Mouse (Mus musculus) myocyte (in vitro differentiated cells): Measurements from ENCODE around the gene Adamts15. TPM values are rescaled to one million over a fixed set of nuclear protein-coding genes. Genes with fewer than 3 reads are reported as not detected.

Experiments
- H3K27me3 ChIP-seq: one replicate; pipeline ENCODE4 v1.6.1; 2011; ENCODE audit not compliant: control insufficient read depth, insufficient read depth, insufficient read length
- H3K36me3 ChIP-seq: one replicate; pipeline ENCODE4 v1.6.1; 2011; ENCODE audit not compliant: control insufficient read depth, insufficient read depth
- H3K4me2 ChIP-seq: one replicate; pipeline ENCODE4 v1.6.1; 2011; ENCODE audit warnings: low read depth, control low read depth
- H3K4me3 ChIP-seq: one replicate; pipeline ENCODE4 v1.5.1; 2011; ENCODE audit warnings: mild to moderate bottlenecking, control low read depth, moderate library complexity
- H3K79me2 ChIP-seq: one replicate; pipeline ENCODE4 v1.6.1; 2011; ENCODE audit not compliant: control insufficient read depth, insufficient read depth
- H3ac ChIP-seq: one replicate; pipeline ENCODE4 v1.6.1; 2011; ENCODE audit not compliant: control insufficient read depth, insufficient read length
- CEBPB ChIP-seq: IDR thresholded peaks from 2 replicates; pipeline ENCODE4 v1.6.1; 2011; ENCODE audit warnings: mild to moderate bottlenecking, moderate library complexity; ENCODE audit not compliant: poor library complexity, insufficient read depth, severe bottlenecking
- E2F4 ChIP-seq: IDR thresholded peaks from one replicate; pipeline ENCODE4 v1.6.1; 2011; ENCODE audit warnings: mild to moderate bottlenecking, control low read depth, moderate library complexity; ENCODE audit not compliant: insufficient read depth
- MAX ChIP-seq: IDR thresholded peaks from one replicate; pipeline ENCODE4 v1.6.1; 2011; ENCODE audit warnings: low read depth, mild to moderate bottlenecking, control low read depth
- MYOD1 ChIP-seq, 3 experiments: IDR thresholded peaks; one replicate each; pipeline ENCODE4 v1.6.1; 2011; ENCODE audit warnings: control low read depth in 2 of 3, low read depth in 2 of 3, mild to moderate bottlenecking in 2 of 3, moderate library complexity in 1 of 3; ENCODE audit not compliant: insufficient read length in 2 of 3, control insufficient read depth in 1 of 3
- MYOG ChIP-seq, 3 experiments: IDR thresholded peaks; one replicate each; pipeline ENCODE4 v1.6.1; 2011; ENCODE audit warnings: control low read depth in 2 of 3, low read depth in 2 of 3, mild to moderate bottlenecking in 2 of 3; ENCODE audit not compliant: insufficient read length in 2 of 3, control insufficient read depth in 1 of 3, insufficient read depth in 1 of 3
- POLR2A ChIP-seq: IDR thresholded peaks from one replicate; pipeline ENCODE4 v1.6.1; 2011; ENCODE audit warnings: low read depth, mild to moderate bottlenecking, control low read depth, moderate library complexity; ENCODE audit not compliant: insufficient read length
- POLR2AphosphoS2 ChIP-seq: IDR thresholded peaks from one replicate; pipeline ENCODE4 v1.6.1; 2011; ENCODE audit warnings: low read depth, control low read depth; ENCODE audit not compliant: insufficient read length
- REST ChIP-seq: IDR thresholded peaks from one replicate; pipeline ENCODE4 v1.6.1; 2011; ENCODE audit warnings: mild to moderate bottlenecking, control low read depth, moderate library complexity; ENCODE audit not compliant: insufficient read depth, insufficient read length
- SRF ChIP-seq: IDR thresholded peaks from one replicate; pipeline ENCODE4 v1.6.1; 2011; ENCODE audit warnings: low read depth; ENCODE audit not compliant: control insufficient read depth, insufficient read length
- TCF12 ChIP-seq: IDR thresholded peaks from one replicate; pipeline ENCODE4 v1.6.1; 2011; ENCODE audit warnings: mild to moderate bottlenecking, control low read depth; ENCODE audit not compliant: poor library complexity, insufficient read depth, severe bottlenecking
- TCF3 ChIP-seq: IDR thresholded peaks from one replicate; pipeline ENCODE4 v1.6.1; 2011; ENCODE audit warnings: low read depth, control low read depth; ENCODE audit not compliant: insufficient read length
- USF1 ChIP-seq: IDR thresholded peaks from one replicate; pipeline ENCODE4 v1.6.1; 2011; ENCODE audit warnings: low read depth, mild to moderate bottlenecking, control low read depth, moderate library complexity
- polyA plus RNA-seq: library from polyadenylated mRNA; unstranded; fragments of >200 nt; fragmentation: generic; extraction: Trizol; gene quantifications from one replicate; pipeline ENCODE4 v1.2.1, GENCODE M21; 2012; ENCODE audit warnings: missing spikeins

The Adamts15 gene
- polyA plus RNA-seq, 1 experiment = not detected

DNA sequence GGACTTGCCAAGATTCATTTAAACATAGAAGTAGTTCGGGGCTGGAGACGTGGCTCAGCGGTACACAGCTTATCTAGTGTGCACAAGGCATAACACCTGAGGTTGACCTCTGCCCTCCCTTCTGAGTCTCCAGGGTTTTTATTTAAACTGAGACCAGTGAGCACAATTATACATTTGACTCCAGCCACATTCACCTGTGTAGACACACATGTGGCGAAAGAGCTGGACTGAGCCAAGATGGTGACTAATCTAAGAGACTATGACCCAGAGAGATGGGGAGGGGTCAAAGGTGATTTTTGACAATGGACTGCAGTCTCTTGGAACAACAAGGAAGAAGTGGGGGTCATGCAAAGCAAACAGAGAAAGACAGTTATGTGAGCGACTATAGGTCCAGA lies 14.0 kb downstream of the Adamts15 start:
- Histone ChIP-seq H3K36me3 (no peaks in the 10 kb centered on the region), H3ac (no peak overlapping the region), H3K4me2 (no peak overlapping the region), H3K4me3 (no peak overlapping the region), H3K27me3 (no peaks in the 10 kb centered on the region), H3K79me2 (no peaks in the 10 kb centered on the region)
- TF ChIP-seq USF1 = no peak
- TF ChIP-seq REST = no peak
- no peak for TF ChIP-seq CEBPB
- no peak for TF ChIP-seq MYOD1 (IDR thresholded peaks at IDR 0.05; ENCODE audit: control insufficient read depth in 1 of 3, insufficient read length in 2 of 3, low read depth in 2 of 3)
- TF ChIP-seq POLR2AphosphoS2 = no peak
- TF ChIP-seq SRF = no peak
- no peak for TF ChIP-seq POLR2A
- TF ChIP-seq MAX = no peak
- no peak for TF ChIP-seq MYOG (IDR thresholded peaks at IDR 0.05; ENCODE audit: control insufficient read depth in 1 of 3, insufficient read depth in 1 of 3, insufficient read length in 2 of 3, low read depth in 2 of 3)
- no peak for TF ChIP-seq TCF3
- no peak for TF ChIP-seq E2F4
- TF ChIP-seq TCF12 = no peak

DNA sequence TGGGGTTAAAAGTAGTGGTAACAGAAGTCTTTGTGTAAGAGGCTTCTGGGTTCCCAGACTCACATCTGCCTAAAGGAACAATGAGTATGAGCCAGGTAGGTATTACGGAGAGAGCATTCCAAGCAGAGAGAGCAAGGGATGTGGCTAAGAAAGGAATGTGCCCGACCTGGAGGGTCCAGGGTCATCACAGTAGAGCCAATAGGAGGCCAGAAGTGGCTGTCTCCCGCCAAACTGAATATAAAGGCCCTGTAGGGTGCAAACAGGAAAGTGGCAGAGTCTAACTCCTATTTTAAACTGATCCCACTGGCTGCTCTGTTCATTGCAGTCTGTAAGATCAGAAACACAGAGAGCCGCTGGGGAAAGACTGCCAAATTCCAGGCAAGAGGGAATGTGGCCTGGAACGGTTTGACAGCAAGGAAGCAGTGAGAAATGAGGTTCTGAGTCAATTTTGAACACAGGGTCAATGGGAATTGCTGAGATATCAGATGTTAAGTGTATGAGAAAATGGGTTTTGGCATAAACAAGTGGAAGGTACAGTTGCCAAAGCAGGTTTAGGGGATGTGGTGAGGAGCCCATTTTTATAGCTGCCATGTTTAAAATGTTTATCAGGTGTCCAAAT lies 14.5 kb downstream of the Adamts15 start:
- H3K79me2 ChIP-seq = no peaks in the 10 kb centered on the region
- no peaks in the 10 kb centered on the region for H3K27me3 ChIP-seq
- H3ac ChIP-seq = no peak overlapping the region
- TF ChIP-seq REST (no peak), TCF12 (no peak), CEBPB (no peak), E2F4 (no peak), USF1 (no peak), POLR2AphosphoS2 (no peak), MYOD1 (IDR thresholded peaks at IDR 0.05; ENCODE audit: control insufficient read depth in 1 of 3, insufficient read length in 2 of 3, low read depth in 2 of 3) (no peak)
- no peaks in the 10 kb centered on the region for H3K36me3 ChIP-seq
- no peak overlapping the region for H3K4me2 ChIP-seq
- no peak overlapping the region for H3K4me3 ChIP-seq

DNA sequence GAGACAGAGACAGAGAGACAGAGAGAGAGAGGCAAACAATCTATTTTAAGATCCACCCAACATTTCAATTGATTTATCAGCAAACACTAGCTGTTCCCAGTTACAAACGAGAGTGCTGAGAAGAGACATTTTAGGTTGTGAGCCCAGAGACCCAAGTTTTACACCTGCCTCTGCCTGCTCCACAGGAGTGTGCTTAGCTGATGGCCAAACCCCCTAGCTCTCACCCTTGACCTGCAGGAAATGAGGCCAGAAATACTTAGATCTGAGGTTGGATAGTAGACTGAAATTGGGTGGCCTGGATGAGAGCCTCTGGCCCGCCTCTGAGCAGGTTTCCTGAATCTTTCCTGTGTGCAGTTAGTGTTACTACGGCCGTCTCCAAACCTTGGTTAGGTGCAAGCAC lies 15.8 kb downstream of the Adamts15 start:
- Histone ChIP-seq H3K4me2 (no peak overlapping the region), H3K79me2 (no peaks in the 10 kb centered on the region), H3K36me3 (no peaks in the 10 kb centered on the region), H3K4me3 (no peak overlapping the region), H3K27me3 (no peaks in the 10 kb centered on the region), H3ac (no peak overlapping the region)
- TF ChIP-seq POLR2A = no peak
- TF ChIP-seq MYOD1 (IDR thresholded peaks at IDR 0.05; ENCODE audit: control insufficient read depth in 1 of 3, insufficient read length in 2 of 3, low read depth in 2 of 3) = no peak
- no peak for TF ChIP-seq SRF
- no peak for TF ChIP-seq TCF3
- no peak for TF ChIP-seq POLR2AphosphoS2
- TF ChIP-seq MYOG (IDR thresholded peaks at IDR 0.05; ENCODE audit: control insufficient read depth in 1 of 3, insufficient read depth in 1 of 3, insufficient read length in 2 of 3, low read depth in 2 of 3) = no peak
- TF ChIP-seq USF1 = no peak
- TF ChIP-seq E2F4 = no peak
- no peak for TF ChIP-seq CEBPB
- no peak for TF ChIP-seq MAX

- no peak overlapping the region for H3ac ChIP-seq
- no peaks in the 10 kb centered on the region for H3K79me2 ChIP-seq
- no peak for TF ChIP-seq POLR2AphosphoS2
- no peak for TF ChIP-seq TCF12
- TF ChIP-seq TCF3 = no peak
- no peak for TF ChIP-seq REST
- TF ChIP-seq CEBPB = no peak
- no peak for TF ChIP-seq SRF
- TF ChIP-seq MYOD1 (IDR thresholded peaks at IDR 0.05; ENCODE audit: control insufficient read depth in 1 of 3, insufficient read length in 2 of 3, low read depth in 2 of 3) = no peak
- TF ChIP-seq MYOG (IDR thresholded peaks at IDR 0.05; ENCODE audit: control insufficient read depth in 1 of 3, insufficient read depth in 1 of 3, insufficient read length in 2 of 3, low read depth in 2 of 3) = no peak
- no peak for TF ChIP-seq POLR2A
- no peak for TF ChIP-seq MAX
- no peak for TF ChIP-seq E2F4
- no peak for TF ChIP-seq USF1
- no peak overlapping the region for H3K4me2 ChIP-seq
- H3K36me3 ChIP-seq = no peaks in the 10 kb centered on the region
- H3K4me3 ChIP-seq = no peak overlapping the region
- no peaks in the 10 kb centered on the region for H3K27me3 ChIP-seq
These were observed 16.4 kb downstream of the Adamts15 start for GRCm38 (mm10) chr9:30905861-30906260.

DNA sequence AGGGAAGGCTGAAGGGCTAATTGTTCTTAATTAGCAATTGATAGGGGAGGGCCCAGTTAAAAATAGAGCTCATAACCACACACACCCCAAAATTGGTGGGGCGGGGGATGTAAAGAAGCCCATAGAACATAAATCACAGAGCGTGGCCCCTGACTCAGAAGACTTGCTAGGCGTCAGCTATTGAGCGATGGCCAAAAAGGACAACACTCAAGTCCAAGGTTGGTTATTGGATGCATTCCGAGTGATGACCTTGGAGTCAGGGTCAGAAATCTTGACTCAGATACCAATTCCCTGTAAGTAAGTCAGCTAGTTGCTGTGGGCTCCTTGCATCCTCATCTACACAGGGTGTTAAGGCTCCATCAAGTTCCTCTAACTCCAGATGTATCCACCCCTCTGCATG lies 19.0 kb downstream of the Adamts15 start:
- no peaks in the 10 kb centered on the region for H3K36me3 ChIP-seq
- no peaks in the 10 kb centered on the region for H3K27me3 ChIP-seq
- no peak overlapping the region for H3K4me2 ChIP-seq
- H3K79me2 ChIP-seq = no peaks in the 10 kb centered on the region
- H3ac ChIP-seq = no peak overlapping the region
- TF ChIP-seq CEBPB (no peak), POLR2AphosphoS2 (no peak), REST (no peak), MYOG (IDR thresholded peaks at IDR 0.05; ENCODE audit: control insufficient read depth in 1 of 3, insufficient read depth in 1 of 3, insufficient read length in 2 of 3, low read depth in 2 of 3) (no peak), USF1 (no peak), E2F4 (no peak), MAX (no peak), SRF (no peak), MYOD1 (IDR thresholded peaks at IDR 0.05; ENCODE audit: control insufficient read depth in 1 of 3, insufficient read length in 2 of 3, low read depth in 2 of 3) (no peak), TCF3 (no peak), POLR2A (no peak), TCF12 (no peak)
- H3K4me3 ChIP-seq = no peak overlapping the region
